Comparison of ENCODE assay signal across 8 mouse cellular contexts in the genomic region with DNA sequence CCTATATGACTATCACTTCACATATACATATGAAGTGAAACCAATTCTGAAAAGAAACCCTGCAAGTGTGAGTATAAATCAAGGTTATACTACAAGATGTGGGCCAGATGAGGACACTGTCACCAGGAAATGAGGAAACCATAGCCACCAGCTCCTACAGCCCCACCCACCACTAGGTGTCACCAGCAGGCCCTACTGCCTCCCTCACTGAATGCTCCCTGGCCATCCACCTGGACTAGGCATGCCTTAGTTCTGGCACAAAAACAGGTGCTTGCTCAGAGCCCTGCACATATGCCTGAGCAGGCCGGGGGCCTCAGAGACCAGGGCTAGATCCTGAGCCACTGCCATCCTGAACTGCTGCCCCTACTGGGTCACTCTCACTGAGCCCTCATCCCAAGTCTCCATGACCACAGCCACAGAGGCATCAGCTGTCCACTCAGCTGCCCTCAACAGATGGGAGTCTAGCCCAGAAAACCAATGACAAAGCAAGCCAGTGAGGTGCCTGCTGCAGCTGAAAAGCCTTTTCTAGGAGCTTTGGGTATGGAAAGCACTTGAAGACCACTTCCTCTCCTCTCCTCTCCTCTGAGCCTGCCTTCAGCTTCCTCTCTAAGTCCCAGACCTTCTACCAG. TPM values are rescaled to one million over a fixed set of nuclear protein-coding genes. Genes with fewer than 3 reads are reported as not detected.
DNase-seq lines count a peak whose midpoint lies in the region; ATAC-seq and TF ChIP-seq lines count a peak whose summit lies in the region.

No protein-coding gene starts in this region.

- H3K4me3 ChIP-seq in heart, embryonic 15.5 days = no peak overlapping the region
- no peak overlapping the region for H3K4me3 ChIP-seq in heart, embryonic 12.5 days
- no peak overlapping the region for H3K4me3 ChIP-seq in intestine, embryonic 14.5 days (ENCODE audit: low read depth, low read length)
- no peak overlapping the region for H3K4me3 ChIP-seq in lung, postnatal 0 days (ENCODE audit: low read depth, low read length)
- no peak overlapping the region for H3K4me3 ChIP-seq in forebrain, embryonic 10.5 days

- H3K27me3 ChIP-seq in heart, embryonic 15.5 days = no peaks in the 10 kb centered on the region
- peaks cover 21% of the 10 kb centered on the region for H3K27me3 ChIP-seq in heart, embryonic 12.5 days (replicated peaks)
- H3K27me3 ChIP-seq in intestine, embryonic 14.5 days (replicated peaks; ENCODE audit: control insufficient read depth, insufficient read depth, low read length) = no peaks in the 10 kb centered on the region
- H3K27me3 ChIP-seq in lung, postnatal 0 days (replicated peaks; ENCODE audit: insufficient read depth, low read length) = no peaks in the 10 kb centered on the region
- H3K27me3 ChIP-seq in forebrain, embryonic 10.5 days (ENCODE audit: poor library complexity, severe bottlenecking) = peaks cover 64% of the 10 kb centered on the region

- peaks cover 51% of the 10 kb centered on the region for H3K36me3 ChIP-seq in heart, embryonic 15.5 days
- peaks cover 64% of the 10 kb centered on the region for H3K36me3 ChIP-seq in heart, embryonic 12.5 days
- peaks cover 4% of the 10 kb centered on the region; the same call in 1 of the 2 replicates for H3K36me3 ChIP-seq in intestine, embryonic 14.5 days (ENCODE audit: control insufficient read depth, insufficient read depth, low read length)
- H3K36me3 ChIP-seq in lung, postnatal 0 days (ENCODE audit: insufficient read depth, low read length) = no peaks in the 10 kb centered on the region
- H3K36me3 ChIP-seq in forebrain, embryonic 10.5 days (replicated peaks) = no peaks in the 10 kb centered on the region

- no peak overlapping the region for H3K4me2 ChIP-seq in heart, embryonic 15.5 days
- no peak overlapping the region for H3K4me2 ChIP-seq in heart, embryonic 12.5 days
- H3K4me2 ChIP-seq in intestine, embryonic 14.5 days (ENCODE audit: low read length) = no peak overlapping the region
- no peak overlapping the region for H3K4me2 ChIP-seq in lung, postnatal 0 days (replicated peaks; ENCODE audit: low read depth, low read length)

- H3K4me1 ChIP-seq in heart, embryonic 15.5 days (replicated peaks) = no peaks in the 10 kb centered on the region
- H3K4me1 ChIP-seq in heart, embryonic 12.5 days (replicated peaks) = peaks cover under 1% of the 10 kb centered on the region; the same call in 1 of the 2 replicates
- H3K4me1 ChIP-seq in intestine, embryonic 14.5 days (replicated peaks; ENCODE audit: control insufficient read depth, insufficient read depth, low read length) = no peaks in the 10 kb centered on the region
- H3K4me1 ChIP-seq in lung, postnatal 0 days (ENCODE audit: insufficient read depth, low read depth, low read length) = no peaks in the 10 kb centered on the region
- H3K4me1 ChIP-seq in forebrain, embryonic 10.5 days = peaks cover 19% of the 10 kb centered on the region

- no peak for TF ChIP-seq POLR2A in brain, embryonic 14.5 days (IDR thresholded peaks at IDR 0.05; ENCODE audit: borderline replicate concordance, extremely low read depth, insufficient read depth, insufficient read length, poor library complexity, severe bottlenecking)

- H3K9ac ChIP-seq in heart, embryonic 15.5 days = no peak overlapping the region
- no peak overlapping the region for H3K9ac ChIP-seq in heart, embryonic 12.5 days
- no peak overlapping the region for H3K9ac ChIP-seq in intestine, embryonic 14.5 days (ENCODE audit: low read length)
- H3K9ac ChIP-seq in lung, postnatal 0 days (replicated peaks; ENCODE audit: low read depth) = no peak overlapping the region

- peak; percentile 55 for TF ChIP-seq CTCF in brain, embryonic 14.5 days (IDR thresholded peaks at IDR 0.05; ENCODE audit: borderline replicate concordance, extremely low read depth, insufficient read depth, insufficient read length)
- TF ChIP-seq CTCF in lung, postnatal 0 days (IDR thresholded peaks at IDR 0.05) = peak; percentile 69

- WGBS in heart, embryonic 15.5 days = 79% methylated on average over 1 of the region's 1 CpGs
- 57% methylated on average over 1 of the region's 1 CpGs for WGBS in heart, embryonic 12.5 days
- 67% methylated on average over 1 of the region's 1 CpGs for WGBS in intestine, embryonic 14.5 days
- 75% methylated on average over 1 of the region's 1 CpGs for WGBS in lung, postnatal 0 days
- 74% methylated on average over 1 of the region's 1 CpGs for WGBS in forebrain, embryonic 10.5 days

- H3K9me3 ChIP-seq in heart, embryonic 15.5 days (replicated peaks) = no peaks in the 10 kb centered on the region
- H3K9me3 ChIP-seq in heart, embryonic 12.5 days (replicated peaks) = no peaks in the 10 kb centered on the region
- H3K9me3 ChIP-seq in intestine, embryonic 14.5 days (ENCODE audit: control insufficient read depth, low read length) = no peaks in the 10 kb centered on the region
- no peaks in the 10 kb centered on the region for H3K9me3 ChIP-seq in lung, postnatal 0 days (ENCODE audit: low read length)
- H3K9me3 ChIP-seq in forebrain, embryonic 10.5 days = no peaks in the 10 kb centered on the region

- peak; percentile 41 for DNase-seq in CD4-positive helper T cell, adult 2 months (ENCODE audit: low read depth, low spot score)
- DNase-seq in brain, embryonic 14.5 days (ENCODE audit: low read depth) = peak; percentile 13
- peak; percentile 55 for DNase-seq in intestine, embryonic 14.5 days (ENCODE audit: low spot score)
- DNase-seq in lung, postnatal 0 days (ENCODE audit: low spot score) = peak; percentile 40
- peak; percentile 21 to 43 for DNase-seq in spleen, postnatal 14 days (ENCODE audit: low spot score in 2 of 2)
- DNase-seq in forebrain, embryonic 10.5 days (ENCODE audit: extremely low spot score, low spot score) = no peak

- 0 out of 2 replicates have a peak, but pooled peaks have one; percentile 11 for ATAC-seq in heart, embryonic 15.5 days (replicated peaks; ENCODE audit: insufficient number of reproducible peaks, insufficient read depth, low FRiP score, low read depth)
- ATAC-seq in heart, embryonic 12.5 days (ENCODE audit: insufficient number of reproducible peaks, low FRiP score) = no peak
- no peak for ATAC-seq in intestine, embryonic 14.5 days (replicated peaks; ENCODE audit: low FRiP score, low TSS enrichment, low read depth)
- ATAC-seq in lung, postnatal 0 days = peak; percentile 37; the same call in 1 of the 2 replicates

- TF ChIP-seq EP300 in lung, postnatal 0 days (IDR thresholded peaks at IDR 0.05) = no peak

- no peak overlapping the region for H3K27ac ChIP-seq in heart, embryonic 15.5 days
- H3K27ac ChIP-seq in heart, embryonic 12.5 days (ENCODE audit: poor library complexity, severe bottlenecking) = no peak overlapping the region
- no peak overlapping the region for H3K27ac ChIP-seq in intestine, embryonic 14.5 days (ENCODE audit: low read depth)
- H3K27ac ChIP-seq in lung, postnatal 0 days (ENCODE audit: low read length) = no peak overlapping the region
- no peak overlapping the region for H3K27ac ChIP-seq in forebrain, embryonic 10.5 days

RNA-seq across cellular contexts. Expression of a gene that starts 6.2 kb away (rescaled TPM):
- polyA plus RNA-seq in heart, embryonic 15.5 days (2015; fragmentation: Nextera tagmentation; extraction: Ambion mirVana) = 3.7 and 4.9 TPM in 2 replicates
- 2.9 and 3.9 TPM in 2 replicates for polyA plus RNA-seq in heart, embryonic 12.5 days (2016; fragmentation: Nextera tagmentation; extraction: Ambion mirVana)
- 15.1 and 17.5 TPM in 2 replicates for polyA plus RNA-seq in brain, embryonic 14.5 days (2012; rRNA removed)
- 6.3 and 8.3 TPM in 2 replicates for polyA plus RNA-seq in intestine, embryonic 14.5 days (2014; fragmentation: Nextera tagmentation; extraction: Ambion mirVana)
- 8.0 and 9.9 TPM in 2 replicates for polyA plus RNA-seq in lung, postnatal 0 days (2015; fragmentation: Nextera tagmentation; extraction: Ambion mirVana)
- 11.7 and 14.3 TPM in 2 replicates for polyA plus RNA-seq in forebrain, embryonic 10.5 days (2016; fragmentation: Nextera tagmentation; extraction: Ambion mirVana)

RNA-seq across cellular contexts. Expression of a gene that starts 35.0 kb away (rescaled TPM):
- polyA plus RNA-seq in heart, embryonic 15.5 days (2015; fragmentation: Nextera tagmentation; extraction: Ambion mirVana) = 42.3 and 45.3 TPM in 2 replicates
- polyA plus RNA-seq in heart, embryonic 12.5 days (2016; fragmentation: Nextera tagmentation; extraction: Ambion mirVana) = 42.0 and 42.6 TPM in 2 replicates
- 14.8 and 23.1 TPM in 2 replicates for polyA plus RNA-seq in brain, embryonic 14.5 days (2012; rRNA removed)
- polyA plus RNA-seq in intestine, embryonic 14.5 days (2014; fragmentation: Nextera tagmentation; extraction: Ambion mirVana) = 6.1 and 8.0 TPM in 2 replicates
- polyA plus RNA-seq in lung, postnatal 0 days (2015; fragmentation: Nextera tagmentation; extraction: Ambion mirVana) = 11.2 and 12.2 TPM in 2 replicates
- polyA plus RNA-seq in forebrain, embryonic 10.5 days (2016; fragmentation: Nextera tagmentation; extraction: Ambion mirVana) = 2.5 and 3.1 TPM in 2 replicates

Comparison
In these comparisons a context has a peak if more than half of its experiments do, and no peak if none do; other contexts are left out.
1. ATAC-seq: peak in heart, embryonic 15.5 days (single experiment) and lung, postnatal 0 days (single experiment); none in heart, embryonic 12.5 days (single experiment) and intestine, embryonic 14.5 days (single experiment).